Mouse (Mus musculus) heart, embryonic 12.5 days (tissue): Measurements from ENCODE around the gene Tshz2. TPM values are rescaled to one million over a fixed set of nuclear protein-coding genes. Genes with fewer than 3 reads are reported as not detected.

Experiments
- ATAC-seq: fragments of 200-750 bp; cut with Nextera tagmentation; 2 replicates; pipeline ENCODE4 v1.8.0; 2017; ENCODE audit warnings: moderate TSS enrichment, moderate library complexity; ENCODE audit not compliant: insufficient number of reproducible peaks, low FRiP score
- H3K27ac ChIP-seq: fragments of 300-500 bp; sonication (generic); 2 replicates; pipeline ENCODE4 v1.5.1; 2016; ENCODE audit warnings: mild to moderate bottlenecking, moderate library complexity; ENCODE audit not compliant: poor library complexity, severe bottlenecking
- H3K27me3 ChIP-seq: fragments of 300-500 bp; sonication (generic); replicated peaks from 2 replicates; pipeline ENCODE4 v1.6.1; 2016; ENCODE audit warnings: mild to moderate bottlenecking, moderate library complexity
- H3K36me3 ChIP-seq: fragments of 300-500 bp; sonication (generic); 2 replicates; pipeline ENCODE4 v1.6.1; 2016; ENCODE audit warnings: mild to moderate bottlenecking, moderate library complexity
- H3K4me1 ChIP-seq: fragments of 300-500 bp; sonication (generic); replicated peaks from 2 replicates; pipeline ENCODE4 v1.6.1; 2016; ENCODE audit warnings: mild to moderate bottlenecking
- H3K4me2 ChIP-seq: fragments of 300-500 bp; sonication (generic); 2 replicates; pipeline ENCODE4 v1.6.1; 2016; ENCODE audit warnings: mild to moderate bottlenecking, moderate library complexity
- H3K4me3 ChIP-seq: fragments of 300-500 bp; sonication (generic); 2 replicates; pipeline ENCODE4 v1.5.1; 2016; ENCODE audit warnings: mild to moderate bottlenecking
- H3K9ac ChIP-seq: fragments of 300-500 bp; sonication (generic); 2 replicates; pipeline ENCODE4 v1.6.1; 2016; ENCODE audit warnings: mild to moderate bottlenecking, moderate library complexity
- H3K9me3 ChIP-seq: fragments of 300-500 bp; sonication (generic); replicated peaks from 2 replicates; pipeline ENCODE4 v1.6.1; 2016; ENCODE audit warnings: mild to moderate bottlenecking, moderate library complexity
- WGBS: fragments of 180-500 bp; shearing (Covaris S2); methylation state at CpG from one replicate; pipeline ENCODE4 v1.1.7; 2016; 5-methylcytosine and 5-hydroxymethylcytosine counted together
- polyA plus RNA-seq: library from polyadenylated mRNA; unstranded; fragments of >200 nt; fragmentation: Nextera tagmentation; extraction: Ambion mirVana; gene quantifications from 2 replicates; pipeline ENCODE4 v1.2.1, GENCODE M21; 2016

Tshz2 gene
- polyA plus RNA-seq, 1 experiment from 2014 or later: 5.6 TPM

DNA sequence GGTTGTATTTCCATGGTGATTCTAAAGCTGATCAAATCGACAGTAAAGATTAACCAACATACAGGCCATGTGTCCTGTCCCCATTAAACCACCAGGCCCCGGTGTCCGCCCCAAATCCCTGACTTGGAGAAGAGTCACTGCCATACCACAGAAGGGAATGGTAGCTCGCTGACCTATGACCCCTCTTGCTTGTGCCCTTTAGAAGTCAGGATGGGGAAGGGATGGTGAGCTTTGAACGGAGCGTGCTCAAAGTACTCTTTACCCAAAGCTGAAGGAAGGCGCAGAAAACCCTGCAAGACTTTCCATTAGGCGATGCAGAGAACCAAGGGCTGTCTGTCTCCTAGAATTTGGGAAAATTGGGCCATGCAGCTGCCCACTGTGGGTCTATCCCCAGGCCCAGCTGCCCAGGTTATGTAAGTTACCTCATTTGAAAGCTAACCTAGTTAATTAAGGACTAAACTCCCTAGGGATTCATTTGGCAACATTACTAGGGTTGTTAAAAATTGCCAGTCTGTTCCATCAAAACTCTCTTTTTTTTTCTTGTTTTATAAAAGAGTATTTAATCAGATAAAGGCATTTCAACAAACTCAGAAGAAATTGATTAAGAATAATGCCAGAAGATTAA lies 238.7 kb downstream of the Tshz2 start:
- WGBS: 90% methylated on average over 8 of the region's 8 CpGs
- ATAC-seq: no peak
- Histone ChIP-seq H3K9me3 (no peaks in the 10 kb centered on the region), H3K36me3 (no peaks in the 10 kb centered on the region), H3K4me3 (no peak overlapping the region), H3K4me1 (peaks cover 6% of the 10 kb centered on the region), H3K4me2 (no peak overlapping the region), H3K27ac (no peak overlapping the region), H3K9ac (no peak overlapping the region), H3K27me3 (peaks cover 15% of the 10 kb centered on the region)

- 75% methylated on average over 16 of the region's 16 CpGs for WGBS
- Histone ChIP-seq H3K4me3 (no peak overlapping the region), H3K36me3 (no peaks in the 10 kb centered on the region), H3K4me2 (no peak overlapping the region), H3K9me3 (no peaks in the 10 kb centered on the region), H3K27me3 (peaks cover 6% of the 10 kb centered on the region; the same call in 1 of the 2 replicates), H3K27ac (no peak overlapping the region), H3K4me1 (peaks cover 6% of the 10 kb centered on the region), H3K9ac (no peak overlapping the region)
- no peak for ATAC-seq
These were observed 240.6 kb downstream of the Tshz2 start for GRCm38 (mm10) chr2:169873442-169873841.

DNA sequence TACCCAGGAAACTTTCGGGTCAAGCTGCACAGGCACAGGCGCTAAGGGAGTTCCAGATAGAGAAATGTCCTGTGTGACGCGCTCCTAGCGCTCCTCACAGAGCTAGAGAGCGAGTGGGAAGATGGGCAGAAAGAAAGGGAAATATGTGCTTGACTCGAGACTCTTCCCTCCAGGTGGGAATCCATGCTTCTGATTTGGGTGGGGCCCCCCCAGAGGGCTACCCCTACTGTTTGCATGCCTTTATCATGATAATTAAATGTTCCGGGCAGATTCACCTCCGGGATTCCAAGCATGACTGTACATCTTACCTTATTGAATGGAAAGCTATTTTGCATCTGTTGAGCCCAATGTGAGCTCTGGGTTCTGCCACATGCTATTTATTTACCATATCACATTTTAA lies 255.1 kb downstream of the Tshz2 start:
- Histone ChIP-seq H3K4me1 (no peaks in the 10 kb centered on the region), H3K9ac (no peak overlapping the region), H3K4me2 (no peak overlapping the region), H3K9me3 (no peaks in the 10 kb centered on the region), H3K4me3 (no peak overlapping the region), H3K27ac (no peak overlapping the region), H3K36me3 (peaks cover 23% of the 10 kb centered on the region), H3K27me3 (no peaks in the 10 kb centered on the region)
- 81% methylated on average over 9 of the region's 9 CpGs for WGBS
- no peak for ATAC-seq

- 81% methylated on average over 14 of the region's 14 CpGs for WGBS
- H3K27me3 ChIP-seq: no peaks in the 10 kb centered on the region
- H3K4me1 ChIP-seq: no peaks in the 10 kb centered on the region
- H3K9ac ChIP-seq: no peak overlapping the region
- H3K36me3 ChIP-seq: no peaks in the 10 kb centered on the region
- H3K27ac ChIP-seq: no peak overlapping the region
- H3K4me2 ChIP-seq: no peak overlapping the region
- no peak overlapping the region for H3K4me3 ChIP-seq
- ATAC-seq: no peak
- H3K9me3 ChIP-seq: no peaks in the 10 kb centered on the region
These were observed 259.7 kb downstream of the Tshz2 start for GRCm38 (mm10) chr2:169892441-169893038.

DNA sequence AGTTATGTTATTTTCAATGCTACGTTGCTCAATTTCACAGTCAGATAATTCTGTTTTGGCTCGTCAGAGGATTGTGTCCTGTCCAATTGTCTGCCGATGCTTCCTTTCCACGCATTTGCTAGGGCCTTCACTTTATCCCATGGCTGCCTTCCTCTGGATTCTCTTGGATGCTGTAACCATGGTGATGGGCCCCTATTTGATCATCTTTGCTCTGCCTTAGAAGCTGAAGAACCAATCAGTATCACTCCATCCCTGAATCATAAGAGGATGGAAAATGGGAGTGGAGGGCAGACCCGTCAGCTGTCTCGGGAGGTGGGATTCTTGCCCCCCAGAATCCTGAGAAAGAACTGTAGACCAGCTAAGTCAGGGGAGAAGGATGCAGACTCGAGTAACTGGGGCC lies 270.1 kb downstream of the Tshz2 start:
- H3K27ac ChIP-seq: no peak overlapping the region
- H3K4me3 ChIP-seq: no peak overlapping the region
- H3K27me3 ChIP-seq: peaks cover 11% of the 10 kb centered on the region
- H3K4me1 ChIP-seq: no peaks in the 10 kb centered on the region
- ATAC-seq: no peak
- no peaks in the 10 kb centered on the region for H3K36me3 ChIP-seq
- no peak overlapping the region for H3K4me2 ChIP-seq
- 86% methylated on average over 7 of the region's 7 CpGs for WGBS
- H3K9me3 ChIP-seq: no peaks in the 10 kb centered on the region
- no peak overlapping the region for H3K9ac ChIP-seq

- Histone ChIP-seq H3K9me3 (no peaks in the 10 kb centered on the region), H3K4me2 (no peak overlapping the region), H3K4me3 (no peak overlapping the region), H3K27ac (no peak overlapping the region), H3K27me3 (peaks cover 11% of the 10 kb centered on the region), H3K36me3 (no peaks in the 10 kb centered on the region), H3K9ac (no peak overlapping the region), H3K4me1 (no peaks in the 10 kb centered on the region)
- ATAC-seq: no peak
- WGBS: 31% methylated on average over 9 of the region's 9 CpGs
These were observed 273.6 kb downstream of the Tshz2 start for GRCm38 (mm10) chr2:169906396-169906795.

GRCm38 (mm10) chr2:169907979-169908378 lies 275.2 kb downstream of the Tshz2 start:
- peaks cover 11% of the 10 kb centered on the region for H3K27me3 ChIP-seq
- ATAC-seq: no peak
- 70% methylated on average over 7 of the region's 7 CpGs for WGBS
- H3K9ac ChIP-seq: no peak overlapping the region
- H3K27ac ChIP-seq: no peak overlapping the region
- no peaks in the 10 kb centered on the region for H3K4me1 ChIP-seq
- H3K36me3 ChIP-seq: no peaks in the 10 kb centered on the region
- H3K9me3 ChIP-seq: no peaks in the 10 kb centered on the region
- no peak overlapping the region for H3K4me3 ChIP-seq
- H3K4me2 ChIP-seq: no peak overlapping the region

DNA sequence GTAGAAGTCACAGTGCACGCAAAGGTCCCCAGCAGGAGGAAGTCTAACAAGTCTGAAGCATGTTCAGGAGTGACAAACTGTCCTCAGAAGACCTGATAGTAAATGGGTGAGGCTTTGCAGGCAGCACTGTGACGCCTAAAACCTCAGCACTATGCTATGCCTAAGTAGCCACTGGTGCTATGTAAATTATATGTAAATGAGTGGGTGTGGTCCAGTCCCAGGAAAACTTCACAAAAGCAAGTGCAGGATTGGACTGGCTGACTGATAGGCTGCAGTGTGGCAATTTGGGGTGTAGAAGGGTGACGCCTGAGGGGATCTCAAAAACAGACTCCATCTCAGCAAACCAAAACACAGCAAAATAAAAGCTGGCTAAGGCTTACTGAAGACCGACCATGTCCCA lies 277.8 kb downstream of the Tshz2 start:
- Histone ChIP-seq H3K27me3 (peaks cover 3% of the 10 kb centered on the region), H3K4me1 (no peaks in the 10 kb centered on the region), H3K4me3 (no peak overlapping the region), H3K36me3 (no peaks in the 10 kb centered on the region), H3K4me2 (no peak overlapping the region), H3K9me3 (0 out of 2 replicates have a peak, but pooled peaks cover 7% of the 10 kb centered on the region), H3K9ac (no peak overlapping the region), H3K27ac (no peak overlapping the region)
- ATAC-seq: no peak
- WGBS: 60% methylated on average over 4 of the region's 4 CpGs

- Histone ChIP-seq H3K4me2 (no peak overlapping the region), H3K36me3 (no peaks in the 10 kb centered on the region), H3K4me3 (no peak overlapping the region), H3K9ac (no peak overlapping the region), H3K4me1 (no peaks in the 10 kb centered on the region), H3K27me3 (no peaks in the 10 kb centered on the region), H3K9me3 (0 out of 2 replicates have a peak, but pooled peaks cover 7% of the 10 kb centered on the region), H3K27ac (no peak overlapping the region)
- WGBS: 82% methylated on average over 14 of the region's 14 CpGs
- ATAC-seq: no peak
These were observed 280.0 kb downstream of the Tshz2 start for GRCm38 (mm10) chr2:169912826-169913225.

- Histone ChIP-seq H3K9me3 (0 out of 2 replicates have a peak, but pooled peaks cover 7% of the 10 kb centered on the region), H3K4me1 (no peaks in the 10 kb centered on the region), H3K27ac (no peak overlapping the region), H3K4me2 (no peak overlapping the region), H3K4me3 (no peak overlapping the region), H3K9ac (no peak overlapping the region), H3K36me3 (no peaks in the 10 kb centered on the region), H3K27me3 (no peaks in the 10 kb centered on the region)
- WGBS: 76% methylated on average over 8 of the region's 8 CpGs
- no peak for ATAC-seq
These were observed 282.1 kb downstream of the Tshz2 start for GRCm38 (mm10) chr2:169914903-169915302.

DNA sequence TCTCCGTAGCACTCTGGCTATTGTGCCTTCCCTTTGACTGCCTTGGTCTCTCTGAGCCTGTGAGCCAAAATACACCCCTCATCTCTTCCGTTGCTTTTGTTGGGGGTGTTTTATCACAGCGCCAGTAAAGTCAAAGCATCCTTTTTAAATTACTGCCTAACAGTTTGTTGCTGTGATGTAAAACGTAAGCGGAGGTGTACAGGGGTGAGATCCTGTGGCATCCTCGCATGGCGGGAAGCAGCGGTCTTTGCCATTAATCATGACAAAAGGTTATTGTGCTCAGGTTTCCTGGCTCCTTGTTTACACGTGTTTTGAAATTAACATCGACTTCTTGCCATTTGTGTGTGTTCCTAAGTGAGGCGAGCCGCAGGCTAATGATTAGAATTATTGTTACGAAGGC lies 282.5 kb downstream of the Tshz2 start:
- ATAC-seq: no peak
- Histone ChIP-seq H3K9me3 (0 out of 2 replicates have a peak, but pooled peaks cover 7% of the 10 kb centered on the region), H3K9ac (no peak overlapping the region), H3K4me2 (no peak overlapping the region), H3K27ac (no peak overlapping the region), H3K27me3 (no peaks in the 10 kb centered on the region), H3K4me1 (no peaks in the 10 kb centered on the region), H3K4me3 (no peak overlapping the region), H3K36me3 (no peaks in the 10 kb centered on the region)
- WGBS: 80% methylated on average over 13 of the region's 13 CpGs
